Mouse (Mus musculus) right cerebral cortex, adult 2 months (tissue): ENCODE data around the gene Efnb1.
"Not testable (repeated sequence)": the region's sequence is repeated elsewhere in the genome, so short reads cannot be mapped to it uniquely, and the experiment has no call there.

Experiments
- DNase-seq, 2 experiments: peaks; one replicate each; pipeline ENCODE4 v3.0.0; 2021 to 2022; ENCODE audit warnings: low spot score in 2 of 2

Gene Efnb1

GRCm38 (mm10) chrX:99135523-99136258 lies at the start of gene Efnb1:
Efnb1 (plus strand) TSS chrX:99136130.
- DNase-seq = peak; percentile 83 to 85

GRCm38 (mm10) chrX:99092704-99093103 lies 43.2 kb upstream of the Efnb1 start:
- no peak for DNase-seq

- not testable (repeated sequence) for DNase-seq
Measured at GRCm38 (mm10) chrX:99111088-99111724, 24.7 kb upstream of the Efnb1 start.

- DNase-seq = no peak
Measured at GRCm38 (mm10) chrX:99119510-99119909, 16.4 kb upstream of the Efnb1 start.

GRCm38 (mm10) chrX:99130059-99130458 lies 5.9 kb upstream of the Efnb1 start:
- DNase-seq = peak; percentile 64 to 82

- no peak for DNase-seq
Measured at GRCm38 (mm10) chrX:99132573-99132972, 3.4 kb upstream of the Efnb1 start.

GRCm38 (mm10) chrX:99134891-99135290 lies 1.0 kb upstream of the Efnb1 start:
- peak; percentile 81 to 86 for DNase-seq

GRCm38 (mm10) chrX:99136431-99136966 lies 569 bp downstream of the Efnb1 start:
- DNase-seq = peak in 1 of 2 experiments; percentile 20

GRCm38 (mm10) chrX:99137143-99137870 lies 1.4 kb downstream of the Efnb1 start:
- DNase-seq = no peak

GRCm38 (mm10) chrX:99137928-99138740 lies 2.2 kb downstream of the Efnb1 start:
- DNase-seq = no peak

GRCm38 (mm10) chrX:99141079-99141478 lies 5.1 kb downstream of the Efnb1 start:
- DNase-seq = peak; percentile 55 to 61

- no peak for DNase-seq
Measured at GRCm38 (mm10) chrX:99141900-99142299, 6.0 kb downstream of the Efnb1 start.

GRCm38 (mm10) chrX:99145561-99145960 lies 9.6 kb downstream of the Efnb1 start:
- no peak for DNase-seq

GRCm38 (mm10) chrX:99148061-99148905 lies 12.4 kb downstream of the Efnb1 start:
- DNase-seq = no peak

GRCm38 (mm10) chrX:99149047-99149446 lies 13.1 kb downstream of the Efnb1 start:
- DNase-seq = no peak

GRCm38 (mm10) chrX:99149900-99150299 lies 14.0 kb downstream of the Efnb1 start:
- no peak for DNase-seq

GRCm38 (mm10) chrX:99150712-99151111 lies 14.8 kb downstream of the Efnb1 start:
- no peak for DNase-seq

- no peak for DNase-seq
Measured at GRCm38 (mm10) chrX:99151434-99151833, 15.5 kb downstream of the Efnb1 start.

GRCm38 (mm10) chrX:99152141-99152540 lies 16.2 kb downstream of the Efnb1 start:
- no peak for DNase-seq

- DNase-seq = no peak
Measured at GRCm38 (mm10) chrX:99152566-99153265, 16.8 kb downstream of the Efnb1 start.
